Mouse (Mus musculus): ENCODE measurements around the gene Add2.

DNA sequence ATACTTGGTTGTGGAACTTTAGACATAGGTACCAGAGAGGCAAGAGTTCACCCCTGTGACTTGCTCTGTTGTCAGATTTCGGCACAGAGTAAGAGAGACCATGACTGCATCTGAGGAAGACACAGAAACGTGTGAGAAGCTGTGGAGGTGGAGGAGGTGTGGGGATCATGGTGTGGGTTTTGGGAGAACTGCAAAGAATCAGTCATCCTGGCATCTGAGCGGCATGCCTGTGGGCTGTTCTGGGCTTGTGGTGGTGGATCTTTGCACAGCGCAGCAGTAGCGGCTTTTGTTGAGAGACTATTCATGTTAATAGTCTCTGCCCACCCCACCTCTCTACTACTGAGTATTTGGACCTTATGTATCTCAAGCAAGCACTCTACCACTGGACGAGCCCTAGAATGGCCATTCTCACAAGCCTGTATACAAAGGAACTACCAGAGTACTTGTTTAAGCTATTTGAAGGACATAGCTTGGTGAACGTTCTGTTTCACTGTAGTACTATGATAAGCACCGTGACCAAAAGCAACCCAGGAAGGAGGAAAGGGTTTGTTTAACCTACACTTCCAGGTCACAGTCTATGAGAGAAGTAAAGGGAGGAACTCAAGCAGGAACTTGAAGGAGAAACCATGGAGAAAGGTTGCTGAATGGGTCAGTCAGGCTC is 1.7 kb upstream of the Add2 start:
- TF ChIP-seq EP300 (IDR thresholded peaks at IDR 0.05; ENCODE audit: insufficient read depth, low read depth, low read length) (no peak), CTCF (IDR thresholded peaks at IDR 0.05; ENCODE audit: low read depth, low read length) (no peak)

Measured in ES-Bruce4 (cell line).